ENCODE assay signal across 14 mouse cellular contexts in the genomic region with DNA sequence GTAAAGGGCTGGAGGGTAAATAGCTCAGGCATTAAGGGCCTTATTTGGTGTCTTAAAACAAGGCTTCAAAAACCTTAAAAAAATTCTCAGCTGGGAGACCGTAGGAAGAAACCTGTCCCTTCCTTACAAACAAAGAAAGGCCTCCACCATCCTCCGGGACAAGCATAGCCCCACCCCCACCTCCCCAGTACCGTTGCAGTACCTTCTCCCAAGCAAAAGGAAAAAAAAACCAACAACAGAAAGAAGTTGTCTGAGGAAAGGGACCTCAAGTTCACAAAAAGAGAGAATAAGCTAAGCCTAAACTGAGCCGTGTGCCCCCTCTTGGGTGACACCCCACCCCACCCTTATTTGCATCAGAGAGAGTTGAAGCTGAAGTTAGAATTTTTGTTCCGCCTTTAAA. TPM values are rescaled to one million over a fixed set of nuclear protein-coding genes. Genes with fewer than 3 reads are reported as not detected.
A peak's percentile ranks its signal among the peaks of the same experiment; 100 is the strongest.
DNase-seq lines count a peak whose midpoint lies in the region; ATAC-seq and TF ChIP-seq lines count a peak whose summit lies in the region.
"Had no signal": no experiment of that assay in that cellular context is flagged by ENCODE, and none has a peak within 500 bp of the region (broad histone marks: within the 10 kb centered on the region; RNA-seq: fewer than 3 reads in every experiment).

No protein-coding gene starts in this region.

- no peak for TF ChIP-seq POLR2A in lung, adult 2 months (IDR thresholded peaks at IDR 0.05; ENCODE audit: borderline replicate concordance, extremely low read depth, low read depth, low read length)
- no peak for TF ChIP-seq POLR2A in ES-Bruce4 (IDR thresholded peaks at IDR 0.05; ENCODE audit: insufficient read depth, low read length)

- no peaks in the 10 kb centered on the region for H3K27me3 ChIP-seq in heart, embryonic 10.5 days (ENCODE audit: insufficient read depth, poor library complexity, severe bottlenecking)
- H3K27me3 ChIP-seq in lung, embryonic 14.5 days (ENCODE audit: insufficient read depth, low read length) = peaks cover 13% of the 10 kb centered on the region
- H3K27me3 ChIP-seq in ES-Bruce4 (ENCODE audit: control insufficient read depth, insufficient read depth, low read length, poor library complexity, severe bottlenecking) = no peaks in the 10 kb centered on the region
- peaks cover 27% of the 10 kb centered on the region for H3K27me3 ChIP-seq in limb, embryonic 10.5 days (ENCODE audit: low read depth, poor library complexity, severe bottlenecking)
- H3K27me3 ChIP-seq: Patski had no signal

- peak overlapping the region; percentile 11; the same call in 1 of the 2 replicates for H3K27ac ChIP-seq in heart, embryonic 10.5 days
- H3K27ac ChIP-seq in lung, embryonic 14.5 days (ENCODE audit: low read depth) = peak overlapping the region; percentile 25; the same call in 1 of the 2 replicates
- peak overlapping the region; percentile 92 for H3K27ac ChIP-seq in ES-Bruce4 (ENCODE audit: insufficient read depth, low read length)
- H3K27ac ChIP-seq in limb, embryonic 10.5 days = peak overlapping the region; percentile 56; the same call in 1 of the 2 replicates
- H3K27ac ChIP-seq: embryonic facial prominence, embryonic 13.5 days; hindbrain, embryonic 12.5 days; left cerebral cortex, adult 2 months had no signal

- no peak overlapping the region for H3K4me2 ChIP-seq in lung, embryonic 14.5 days
- H3K4me2 ChIP-seq: embryonic facial prominence, embryonic 13.5 days; hindbrain, embryonic 12.5 days had no signal

- H3K9me3 ChIP-seq in heart, embryonic 10.5 days = no peaks in the 10 kb centered on the region
- no peaks in the 10 kb centered on the region for H3K9me3 ChIP-seq in lung, embryonic 14.5 days (ENCODE audit: low read depth, low read length)
- H3K9me3 ChIP-seq in ES-Bruce4 (replicated peaks; ENCODE audit: control insufficient read depth, insufficient read depth, low read length, poor library complexity, severe bottlenecking) = no peaks in the 10 kb centered on the region
- H3K9me3 ChIP-seq in limb, embryonic 10.5 days (replicated peaks) = no peaks in the 10 kb centered on the region
- H3K9me3 ChIP-seq: embryonic facial prominence, embryonic 13.5 days; hindbrain, embryonic 12.5 days had no signal

- ATAC-seq in lung, embryonic 14.5 days (ENCODE audit: insufficient read depth) = no peak
- ATAC-seq in frontal cortex, adult (ENCODE audit: low TSS enrichment) = no peak
- ATAC-seq: Patski had no signal

- H3K4me1 ChIP-seq in heart, embryonic 10.5 days = peaks cover 60% of the 10 kb centered on the region
- peaks cover 22% of the 10 kb centered on the region for H3K4me1 ChIP-seq in lung, embryonic 14.5 days (ENCODE audit: insufficient read depth)
- peaks cover 39% of the 10 kb centered on the region for H3K4me1 ChIP-seq in lung, adult 2 months (ENCODE audit: control insufficient read depth, insufficient read depth, low read length)
- peaks cover 12% of the 10 kb centered on the region for H3K4me1 ChIP-seq in ES-Bruce4 (ENCODE audit: control insufficient read depth, insufficient read depth, low read length)
- peaks cover 49% of the 10 kb centered on the region for H3K4me1 ChIP-seq in limb, embryonic 10.5 days

- no peaks in the 10 kb centered on the region for H3K36me3 ChIP-seq in heart, embryonic 10.5 days
- H3K36me3 ChIP-seq in lung, embryonic 14.5 days (ENCODE audit: insufficient read depth) = no peaks in the 10 kb centered on the region
- H3K36me3 ChIP-seq in ES-Bruce4 (ENCODE audit: control insufficient read depth, insufficient read depth, low read length, poor library complexity, severe bottlenecking) = no peaks in the 10 kb centered on the region
- H3K36me3 ChIP-seq in limb, embryonic 10.5 days = no peaks in the 10 kb centered on the region
- H3K36me3 ChIP-seq: embryonic facial prominence, embryonic 13.5 days; hindbrain, embryonic 12.5 days had no signal

- no peak for TF ChIP-seq CTCF in lung, embryonic 14.5 days (IDR thresholded peaks at IDR 0.05; ENCODE audit: low read depth)
- TF ChIP-seq CTCF in lung, adult 2 months (IDR thresholded peaks at IDR 0.05; ENCODE audit: insufficient read depth, low read length) = no peak
- TF ChIP-seq CTCF in ES-Bruce4 (IDR thresholded peaks at IDR 0.05; ENCODE audit: low read depth, low read length) = no peak

- intact Hi-C loops in heart, postnatal 14 days (cut with DNase I) = no loop called here

- no peak for DNase-seq in heart, embryonic 10.5 days (ENCODE audit: low spot score)
- DNase-seq in heart, postnatal 14 days = no peak
- no peak for DNase-seq in lung, embryonic 14.5 days
- no peak for DNase-seq in lung, adult 2 months
- DNase-seq in limb, embryonic 10.5 days (ENCODE audit: low spot score) = no peak
- no peak for DNase-seq in frontal cortex, postnatal 10 days (ENCODE audit: low spot score in 2 of 2)
- DNase-seq: adrenal gland, adult 8-10 months; cerebellum, adult 9-10 months had no signal

- H3K4me3 ChIP-seq in heart, embryonic 10.5 days = no peak overlapping the region
- no peak overlapping the region for H3K4me3 ChIP-seq in lung, embryonic 14.5 days (ENCODE audit: low read depth, low read length)
- H3K4me3 ChIP-seq in lung, adult 2 months (replicated peaks; ENCODE audit: extremely low read depth, low read depth, low read length) = no peak overlapping the region
- H3K4me3 ChIP-seq in ES-Bruce4 (ENCODE audit: low read depth, low read length) = peak overlapping the region; percentile 28; the same call in 1 of the 2 replicates
- H3K4me3 ChIP-seq in limb, embryonic 10.5 days = no peak overlapping the region
- H3K4me3 ChIP-seq: embryonic facial prominence, embryonic 13.5 days; hindbrain, embryonic 12.5 days; left cerebral cortex, adult 2 months had no signal

- no peak overlapping the region for H3K9ac ChIP-seq in lung, embryonic 14.5 days
- H3K9ac ChIP-seq in ES-Bruce4 (ENCODE audit: low read depth, poor library complexity, severe bottlenecking) = peak overlapping the region; percentile 58
- H3K9ac ChIP-seq: embryonic facial prominence, embryonic 13.5 days; hindbrain, embryonic 12.5 days had no signal

- no peak for TF ChIP-seq EP300 in ES-Bruce4 (IDR thresholded peaks at IDR 0.05; ENCODE audit: insufficient read depth, low read depth, low read length)

- 53% methylated on average over 5 of the region's 5 CpGs for WGBS in heart, embryonic 10.5 days
- WGBS in lung, embryonic 14.5 days = 44% methylated on average over 5 of the region's 5 CpGs
- WGBS in lung, adult 2 months = 41% methylated on average over 5 of the region's 5 CpGs
- 52% methylated on average over 5 of the region's 5 CpGs for WGBS in limb, embryonic 10.5 days

RNA-seq across cellular contexts. Expression of a gene that starts 6.0 kb away (rescaled TPM):
- polyA plus RNA-seq in heart, embryonic 10.5 days (2016; fragmentation: Nextera tagmentation; extraction: Ambion mirVana) = 121 and 125 TPM in 2 replicates
- total RNA-seq in heart, postnatal 14 days (2021) = 10 to 100 TPM; 48.8 to 56.9 TPM
- polyA plus RNA-seq in lung, embryonic 14.5 days (2014; fragmentation: Nextera tagmentation; extraction: Ambion mirVana) = 97.1 and 97.3 TPM in 2 replicates
- 79.3 and 84.0 TPM in 2 replicates for polyA plus RNA-seq in lung, adult 2 months (2012; rRNA removed)
- 163 and 168 TPM in 2 replicates for polyA plus RNA-seq in ES-Bruce4 (2011; ENCODE audit: insufficient read depth, insufficient read length, low read depth, missing spikeins)
- 24.8 and 26.2 TPM in 2 replicates for polyA plus RNA-seq in limb, embryonic 10.5 days (2016; fragmentation: Nextera tagmentation; extraction: Ambion mirVana)

Comparison
In these comparisons a context has a peak if more than half of its experiments do, and no peak if none do; other contexts are left out.
1. H3K27ac ChIP-seq: peak in every context shown above with its lines; median percentile 92 in ES-Bruce4; 56 in limb, embryonic 10.5 days; 25 in lung, embryonic 14.5 days; 11 in heart, embryonic 10.5 days.